Mouse (Mus musculus) ES-E14 (cell line): ENCODE data around the gene Slc1a3. TPM values are rescaled to one million over a fixed set of nuclear protein-coding genes. Genes with fewer than 3 reads are reported as not detected.

ENCODE experiments used
- DNase-seq: peaks from one replicate; pipeline ENCODE4 v3.0.0-alpha.2; 2013; ENCODE audit warnings: low read depth, low spot score
- H3K27ac ChIP-seq: 2 replicates; pipeline ENCODE4 v1.5.1; 2012; ENCODE audit warnings: low read depth, mild to moderate bottlenecking, low read length, moderate library complexity, mixed read lengths; ENCODE audit not compliant: poor library complexity, insufficient read depth, severe bottlenecking
- H3K36me3 ChIP-seq: 2 replicates; pipeline ENCODE4 v1.6.1; 2012; ENCODE audit warnings: mild to moderate bottlenecking, low read length, moderate library complexity, mixed read lengths; ENCODE audit not compliant: control insufficient read depth, poor library complexity, insufficient read depth, severe bottlenecking
- H3K4me1 ChIP-seq, 2 experiments: fragments of 150-350 bp in 1 of 2; sonication (generic) in 1 of 2; 2 replicates each; pipeline ENCODE4 v1.6.1; 2012; ENCODE audit warnings: low read length in 2 of 2, mild to moderate bottlenecking in 1 of 2, mixed read lengths in 1 of 2; ENCODE audit not compliant: control insufficient read depth in 2 of 2, insufficient read depth in 2 of 2, poor library complexity in 1 of 2
- H3K4me3 ChIP-seq, 2 experiments: fragments of 150-350 bp in 1 of 2; sonication (generic) in 1 of 2; 2 replicates each; pipeline ENCODE4 v1.5.1; 2012; ENCODE audit warnings: low read length in 2 of 2, low read depth in 1 of 2, mild to moderate bottlenecking in 1 of 2, mixed read lengths in 1 of 2; ENCODE audit not compliant: insufficient read depth in 1 of 2, poor library complexity in 1 of 2, severe bottlenecking in 1 of 2
- H3K9ac ChIP-seq: 2 replicates; pipeline ENCODE4 v1.6.1; 2012; ENCODE audit warnings: low read depth, mild to moderate bottlenecking, low read length, mixed read lengths; ENCODE audit not compliant: poor library complexity, insufficient read depth, severe bottlenecking
- H3K9me3 ChIP-seq: fragments of 150-350 bp; sonication (generic); 2 replicates; pipeline ENCODE4 v1.6.1; 2012; ENCODE audit warnings: low read depth, mild to moderate bottlenecking, low read length; ENCODE audit not compliant: control insufficient read depth, insufficient read depth
- CHD2 ChIP-seq: IDR thresholded peaks from 2 replicates; pipeline ENCODE4 v1.6.1; 2014; ENCODE audit warnings: mild to moderate bottlenecking, low read depth, low read length, inconsistent platforms
- HCFC1 ChIP-seq: IDR thresholded peaks from 2 replicates; pipeline ENCODE4 v1.6.1; 2012; ENCODE audit warnings: low read length, inconsistent platforms, borderline replicate concordance; ENCODE audit not compliant: insufficient read depth
- MAFK ChIP-seq: IDR thresholded peaks from 2 replicates; pipeline ENCODE4 v1.6.1; 2014; ENCODE audit warnings: mild to moderate bottlenecking, low read depth, low read length, inconsistent platforms; ENCODE audit not compliant: insufficient read depth
- ZC3H11A ChIP-seq: IDR thresholded peaks from 2 replicates; pipeline ENCODE4 v1.6.1; 2012; ENCODE audit warnings: low read depth, mild to moderate bottlenecking, inconsistent platforms, low read length, borderline replicate concordance
- ZNF384 ChIP-seq: IDR thresholded peaks from 2 replicates; pipeline ENCODE4 v1.6.1; 2012; ENCODE audit warnings: low read depth, low read length, inconsistent platforms
- in situ Hi-C, 2 experiments: fragments of 600-800 bp; cut with MboI; formaldehyde crosslinking; loops; one replicate each; pipeline ENCODE4 v1.15.1; 2025; ENCODE audit warnings: low sequenced_read_pairs in 2 of 2, inconsistent platforms in 1 of 2; ENCODE audit not compliant: unreplicated experiment in 2 of 2
- total RNA-seq: library from RNA; depleted of rRNA; stranded (reverse); fragments of 300-350 nt; gene quantifications from 2 replicates; pipeline ENCODE4 v1.2.3, GENCODE M21; 2012

Gene Slc1a3
- total RNA-seq, 1 experiment: 17.8 TPM

DNA sequence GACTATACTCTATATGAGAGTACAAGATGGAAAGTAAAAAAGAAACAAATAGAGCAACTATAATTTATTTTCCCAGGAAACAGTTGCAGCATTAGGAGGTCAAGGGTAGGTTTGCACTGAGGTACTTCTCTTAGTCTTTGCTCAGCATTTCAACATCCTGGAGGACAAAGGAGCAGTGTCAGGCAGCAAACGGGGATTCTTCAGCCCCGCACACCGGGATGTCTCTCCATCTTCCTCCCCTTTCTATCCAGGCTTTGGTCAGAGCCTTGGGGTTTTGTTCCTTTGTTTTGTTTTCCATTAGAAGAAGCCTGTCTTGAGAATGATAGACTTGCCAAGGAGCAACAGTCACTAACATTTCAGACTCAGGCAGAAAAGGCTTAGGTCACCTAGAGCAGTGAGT lies 10.4 kb upstream of the Slc1a3 start:
- TF ChIP-seq MAFK: no peak
- TF ChIP-seq ZNF384: no peak
- no peak for TF ChIP-seq ZC3H11A
- no peak for TF ChIP-seq CHD2
- no peak for TF ChIP-seq HCFC1
- peaks cover 3 to 9% of the 10 kb centered on the region in 2 experiments for H3K4me1 ChIP-seq
- H3K36me3 ChIP-seq: no peaks in the 10 kb centered on the region
- DNase-seq: no peak
- H3K9ac ChIP-seq: no peak overlapping the region
- peak overlapping the region; percentile 22; the same call in 1 of the 2 replicates for H3K27ac ChIP-seq
- in situ Hi-C loops: no loop called here
- no peak overlapping the region for H3K4me3 ChIP-seq
- H3K9me3 ChIP-seq: no peaks in the 10 kb centered on the region; the same call in 1 of the 2 replicates

DNA sequence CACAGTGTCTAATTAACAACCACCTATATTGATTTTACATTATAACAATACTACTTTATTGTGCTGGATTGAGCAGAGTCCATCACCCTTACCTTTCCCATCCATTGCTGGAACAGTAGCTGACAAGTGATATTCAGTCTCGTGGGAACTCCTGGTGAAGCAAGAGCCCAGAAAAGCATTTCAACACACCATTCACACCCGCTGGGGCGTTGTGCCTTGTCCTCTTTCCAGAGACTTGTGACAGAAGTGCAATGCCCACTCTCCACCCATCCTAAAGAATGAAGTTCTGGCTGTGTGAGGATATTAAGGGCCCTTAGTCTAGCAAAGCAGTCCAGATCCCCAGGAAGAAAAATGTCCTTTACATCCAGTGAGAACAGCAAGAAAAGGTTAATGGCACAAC lies 7.9 kb upstream of the Slc1a3 start:
- TF ChIP-seq ZNF384 (no peak), HCFC1 (no peak), CHD2 (no peak), MAFK (no peak), ZC3H11A (no peak)
- Histone ChIP-seq H3K4me1 (peaks cover 5 to 11% of the 10 kb centered on the region in 2 experiments), H3K4me3 (no peak overlapping the region), H3K9ac (no peak overlapping the region), H3K9me3 (no peaks in the 10 kb centered on the region; the same call in 1 of the 2 replicates), H3K36me3 (no peaks in the 10 kb centered on the region), H3K27ac (no peak overlapping the region)
- DNase-seq: no peak
- in situ Hi-C loops: no loop called here

DNA sequence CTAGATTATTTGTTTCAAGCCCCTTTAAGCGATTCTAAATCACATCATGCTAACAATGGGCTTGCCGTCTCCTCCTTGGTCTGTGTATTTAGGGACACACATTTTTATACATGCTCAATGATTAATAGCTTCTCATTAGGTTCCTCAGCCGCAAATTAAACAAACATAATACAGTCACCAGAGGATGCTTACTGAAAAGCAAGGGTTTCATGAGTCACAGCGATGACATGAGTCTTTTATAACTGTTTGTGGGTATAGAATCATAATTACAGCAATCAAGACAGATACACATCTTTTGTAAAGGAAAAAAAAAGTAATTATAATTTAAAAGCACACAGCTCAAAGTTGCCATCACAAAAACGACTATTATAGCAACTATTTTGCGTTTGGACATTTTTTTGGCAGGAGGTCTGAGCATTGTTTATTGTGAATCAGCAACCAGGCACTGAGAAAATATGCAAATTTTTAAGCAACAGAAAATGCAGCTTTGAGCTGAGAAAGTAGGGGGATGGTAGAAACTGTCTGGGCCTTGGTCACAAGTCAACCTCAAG lies 6.5 kb upstream of the Slc1a3 start:
- no peaks in the 10 kb centered on the region for H3K36me3 ChIP-seq
- no peak overlapping the region for H3K9ac ChIP-seq
- peak overlapping the region in 1 of 2 experiments; percentile 12; a peak in 1 of 4 replicates for H3K4me3 ChIP-seq
- H3K9me3 ChIP-seq: no peaks in the 10 kb centered on the region; the same call in 1 of the 2 replicates
- H3K27ac ChIP-seq: peak overlapping the region; percentile 63; the same call in 1 of the 2 replicates
- in situ Hi-C loops: no loop called here
- DNase-seq: no peak
- peaks cover 4 to 7% of the 10 kb centered on the region in 2 experiments for H3K4me1 ChIP-seq
- TF ChIP-seq CHD2 (no peak), MAFK (no peak), ZC3H11A (no peak), HCFC1 (no peak)

- H3K4me1 ChIP-seq: peaks cover 3 to 7% of the 10 kb centered on the region in 2 experiments; a peak in 3 of 4 replicates
- peak overlapping the region; percentile 58; the same call in 1 of the 2 replicates for H3K9ac ChIP-seq
- peak overlapping the region; percentile 57 to 62 for H3K4me3 ChIP-seq
- H3K9me3 ChIP-seq: no peaks in the 10 kb centered on the region
- no peak for DNase-seq
- TF ChIP-seq ZNF384 (no peak), ZC3H11A (no peak), CHD2 (no peak), HCFC1 (no peak), MAFK (no peak)
- peak overlapping the region; percentile 63; the same call in 1 of the 2 replicates for H3K27ac ChIP-seq
- H3K36me3 ChIP-seq: no peaks in the 10 kb centered on the region
- in situ Hi-C loops: no loop called here
These were observed 5.9 kb upstream of the Slc1a3 start for GRCm38 (mm10) chr15:8716330-8716964.

DNA sequence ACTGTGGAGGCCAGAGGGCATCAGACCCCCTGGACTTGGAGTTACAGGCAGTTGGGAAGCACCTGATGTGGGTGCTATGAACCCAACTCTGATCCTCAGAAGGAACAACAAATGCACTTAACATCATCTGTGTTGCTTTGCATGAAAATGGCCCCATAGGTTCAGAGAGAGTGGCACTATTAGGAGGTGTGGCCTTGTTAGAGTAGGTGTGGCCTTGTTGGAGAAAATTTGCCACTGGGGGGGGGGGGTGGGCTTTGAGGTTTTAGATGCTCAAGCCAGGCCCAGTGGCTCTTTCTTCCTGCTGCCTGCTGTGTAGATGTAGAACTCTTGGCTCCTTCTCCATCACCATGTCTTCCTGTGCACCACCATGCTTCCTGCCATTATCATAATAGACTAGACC lies 5.1 kb upstream of the Slc1a3 start:
- Histone ChIP-seq H3K27ac (peak overlapping the region; percentile 59; the same call in 1 of the 2 replicates), H3K36me3 (no peaks in the 10 kb centered on the region), H3K4me3 (no peak overlapping the region; a peak in 1 of 4 replicates), H3K9me3 (no peaks in the 10 kb centered on the region), H3K4me1 (peaks cover 3 to 5% of the 10 kb centered on the region in 2 experiments; a peak in 3 of 4 replicates), H3K9ac (no peak overlapping the region)
- in situ Hi-C loops: no loop called here
- no peak for TF ChIP-seq CHD2
- no peak for TF ChIP-seq HCFC1
- TF ChIP-seq ZNF384: no peak
- no peak for TF ChIP-seq ZC3H11A
- no peak for TF ChIP-seq MAFK
- no peak for DNase-seq
